Mouse (Mus musculus) heart, embryonic 13.5 days (tissue): ENCODE measurements around the gene Col7a1. TPM values are rescaled to one million over a fixed set of nuclear protein-coding genes. Genes with fewer than 3 reads are reported as not detected.

Experiments used
- ATAC-seq: fragments of 200-750 bp; cut with Nextera tagmentation; 2 replicates; pipeline ENCODE4 v1.8.0; 2017; ENCODE audit warnings: moderate TSS enrichment; ENCODE audit not compliant: insufficient number of reproducible peaks, low FRiP score, low TSS enrichment; ENCODE audit errors: extremely low read depth
- H3K27ac ChIP-seq: fragments of 300-500 bp; sonication (generic); replicated peaks from 2 replicates; pipeline ENCODE4 v1.5.1; 2015; ENCODE audit warnings: moderate library complexity, mild to moderate bottlenecking, inconsistent platforms
- H3K27me3 ChIP-seq: fragments of 300-500 bp; sonication (generic); replicated peaks from 2 replicates; pipeline ENCODE4 v1.6.1; 2015; ENCODE audit warnings: mild to moderate bottlenecking, inconsistent platforms
- H3K36me3 ChIP-seq: fragments of 300-500 bp; sonication (generic); 2 replicates; pipeline ENCODE4 v1.6.1; 2015; ENCODE audit warnings: mild to moderate bottlenecking, inconsistent platforms
- H3K4me1 ChIP-seq: fragments of 300-500 bp; sonication (generic); 2 replicates; pipeline ENCODE4 v1.6.1; 2015; ENCODE audit warnings: inconsistent platforms
- H3K4me2 ChIP-seq: fragments of 300-500 bp; sonication (generic); 2 replicates; pipeline ENCODE4 v1.6.1; 2015; ENCODE audit warnings: inconsistent platforms, mild to moderate bottlenecking, moderate library complexity
- H3K4me3 ChIP-seq: fragments of 300-500 bp; sonication (generic); 2 replicates; pipeline ENCODE4 v1.5.1; 2015; ENCODE audit warnings: moderate library complexity, mild to moderate bottlenecking, inconsistent platforms
- H3K9ac ChIP-seq: fragments of 300-500 bp; sonication (generic); 2 replicates; pipeline ENCODE4 v1.6.1; 2015; ENCODE audit warnings: inconsistent platforms, mild to moderate bottlenecking, moderate library complexity
- H3K9me3 ChIP-seq: fragments of 300-500 bp; sonication (generic); 2 replicates; pipeline ENCODE4 v1.6.1; 2016; ENCODE audit warnings: inconsistent platforms
- WGBS: fragments of 180-500 bp; shearing (Covaris S2); methylation state at CpG from one replicate; pipeline ENCODE4 v1.1.7; 2015; ENCODE audit warnings: mixed read lengths; 5-methylcytosine and 5-hydroxymethylcytosine counted together
- polyA plus RNA-seq: library from polyadenylated mRNA; unstranded; fragments of >200 nt; fragmentation: Nextera tagmentation; extraction: Ambion mirVana; gene quantifications from 2 replicates; pipeline ENCODE4 v1.2.1, GENCODE M21; 2015

Col7a1 gene
- polyA plus RNA-seq, 1 experiment from 2014 or later, result 1.3 TPM

DNA sequence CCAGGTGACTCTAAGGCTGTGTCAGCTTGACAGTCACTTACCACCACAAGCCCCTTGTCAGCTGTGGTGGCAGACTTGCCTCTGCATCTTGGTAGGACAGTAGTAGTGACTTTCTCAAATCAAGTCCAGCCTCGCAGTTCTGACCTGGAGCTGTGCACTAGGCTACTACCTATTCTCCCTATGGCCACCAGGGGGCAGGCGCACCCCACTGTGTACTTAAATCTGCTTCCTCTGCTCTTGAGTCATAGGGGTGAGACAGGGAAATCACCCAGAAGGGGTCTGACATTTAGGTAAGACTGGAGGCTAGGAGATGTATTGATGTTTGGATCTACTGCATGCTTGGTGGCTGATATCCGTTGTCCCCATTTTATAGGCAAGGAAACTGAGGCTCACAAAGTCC lies 47.3 kb downstream of the Col7a1 start:
- ATAC-seq, result no peak
- Histone ChIP-seq H3K9ac (no peak overlapping the region), H3K4me2 (no peak overlapping the region), H3K27me3 (no peaks in the 10 kb centered on the region), H3K27ac (no peak overlapping the region), H3K9me3 (no peaks in the 10 kb centered on the region), H3K4me3 (no peak overlapping the region), H3K4me1 (peaks cover 4% of the 10 kb centered on the region; the same call in 1 of the 2 replicates), H3K36me3 (no peaks in the 10 kb centered on the region)
- WGBS, result 10% methylated on average over 3 of the region's 3 CpGs

DNA sequence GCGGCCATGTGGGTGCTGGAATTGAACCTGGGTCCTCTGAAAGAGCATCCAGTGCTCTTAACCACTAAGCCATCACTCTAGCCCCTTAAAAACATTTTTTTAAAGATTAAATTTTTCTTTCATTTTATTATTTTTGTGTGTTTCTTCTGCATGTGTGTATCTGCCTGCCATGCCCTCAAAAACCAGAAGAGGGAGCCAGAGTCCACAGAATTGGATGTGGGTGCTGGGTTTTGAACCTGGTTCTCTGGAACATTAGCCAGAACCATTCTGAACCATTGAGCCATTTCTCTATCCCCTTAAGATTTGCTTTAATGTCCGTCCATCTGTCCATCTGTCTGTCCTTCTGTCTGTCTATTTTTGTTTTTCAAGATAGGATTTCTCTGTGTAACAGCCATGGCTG lies 49.8 kb downstream of the Col7a1 start:
- H3K4me1 ChIP-seq, result peaks cover 15% of the 10 kb centered on the region; the same call in 1 of the 2 replicates
- 48% methylated on average over 2 of the region's 2 CpGs for WGBS
- no peak overlapping the region for H3K4me2 ChIP-seq
- no peak for ATAC-seq
- H3K27me3 ChIP-seq, result no peaks in the 10 kb centered on the region
- no peaks in the 10 kb centered on the region for H3K36me3 ChIP-seq
- H3K27ac ChIP-seq, result no peak overlapping the region
- H3K9ac ChIP-seq, result no peak overlapping the region
- H3K9me3 ChIP-seq, result no peaks in the 10 kb centered on the region
- no peak overlapping the region for H3K4me3 ChIP-seq

DNA sequence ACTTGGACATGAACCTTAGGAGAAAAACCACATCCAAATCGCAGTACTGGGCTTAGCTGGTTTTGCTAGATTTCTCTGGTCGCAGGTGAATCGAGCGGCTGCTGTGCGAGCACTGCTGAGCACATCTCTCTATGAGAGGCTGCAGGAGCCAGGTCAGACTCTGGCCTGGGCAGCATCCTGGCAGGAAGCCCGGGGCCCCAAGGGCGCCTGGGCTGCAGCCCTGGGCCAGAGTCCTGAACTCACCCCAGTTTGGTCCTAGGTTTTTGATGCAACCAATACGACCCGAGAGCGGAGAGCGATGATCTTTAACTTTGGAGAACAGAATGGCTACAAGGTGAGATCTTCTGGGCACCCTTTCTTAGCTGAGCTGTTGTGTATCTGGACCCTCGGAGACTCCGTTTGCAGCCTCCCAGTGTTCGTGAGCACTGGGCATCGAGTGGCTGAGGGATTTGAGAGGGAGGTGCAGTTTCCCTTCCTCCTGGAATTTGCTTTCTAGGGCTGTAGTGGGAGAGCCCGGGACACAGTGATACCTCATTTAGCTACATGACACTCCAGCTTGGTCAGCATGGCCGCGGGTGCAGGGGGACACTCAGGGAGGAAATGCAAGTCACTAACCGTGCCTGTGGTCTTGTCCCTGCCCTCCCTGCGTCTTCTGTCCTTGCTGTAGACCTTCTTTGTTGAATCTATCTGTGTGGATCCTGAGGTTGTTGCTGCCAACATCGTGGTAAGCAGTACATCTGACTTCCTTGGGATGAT lies 53.8 kb downstream of the Col7a1 start:
- Histone ChIP-seq H3K9me3 (no peaks in the 10 kb centered on the region), H3K27me3 (no peaks in the 10 kb centered on the region), H3K4me3 (no peak overlapping the region), H3K4me2 (no peak overlapping the region), H3K27ac (no peak overlapping the region), H3K9ac (0 out of 2 replicates have a peak overlapping the region, but pooled peaks have one; percentile 5), H3K4me1 (peaks cover 28% of the 10 kb centered on the region), H3K36me3 (peaks cover 6% of the 10 kb centered on the region; the same call in 1 of the 2 replicates)
- ATAC-seq, result no peak
- 59% methylated on average over 21 of the region's 21 CpGs for WGBS

DNA sequence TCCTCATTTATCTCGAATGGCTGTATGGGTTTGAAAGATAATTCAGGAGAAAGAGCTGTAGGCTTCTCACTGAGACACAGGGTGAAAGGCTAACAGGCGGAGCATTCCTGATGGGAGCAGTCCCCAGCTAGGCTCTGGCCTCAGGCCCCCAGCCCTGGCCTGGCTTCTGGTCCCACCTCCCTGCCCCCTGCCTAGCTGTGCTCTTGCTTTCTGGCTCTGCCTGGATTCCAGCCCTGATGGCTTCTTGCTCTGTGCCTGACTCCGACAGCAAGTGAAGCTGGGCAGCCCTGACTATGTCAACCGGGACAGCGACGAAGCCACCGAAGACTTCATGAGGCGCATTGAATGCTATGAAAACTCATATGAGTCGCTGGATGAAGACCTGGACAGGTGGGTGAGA lies 54.7 kb downstream of the Col7a1 start:
- peaks cover 6% of the 10 kb centered on the region; the same call in 1 of the 2 replicates for H3K36me3 ChIP-seq
- peaks cover 28% of the 10 kb centered on the region for H3K4me1 ChIP-seq
- no peaks in the 10 kb centered on the region for H3K9me3 ChIP-seq
- no peak overlapping the region for H3K4me3 ChIP-seq
- no peak overlapping the region for H3K27ac ChIP-seq
- WGBS, result 76% methylated on average over 9 of the region's 9 CpGs
- H3K4me2 ChIP-seq, result no peak overlapping the region
- ATAC-seq, result no peak
- H3K9ac ChIP-seq, result no peak overlapping the region
- H3K27me3 ChIP-seq, result no peaks in the 10 kb centered on the region

DNA sequence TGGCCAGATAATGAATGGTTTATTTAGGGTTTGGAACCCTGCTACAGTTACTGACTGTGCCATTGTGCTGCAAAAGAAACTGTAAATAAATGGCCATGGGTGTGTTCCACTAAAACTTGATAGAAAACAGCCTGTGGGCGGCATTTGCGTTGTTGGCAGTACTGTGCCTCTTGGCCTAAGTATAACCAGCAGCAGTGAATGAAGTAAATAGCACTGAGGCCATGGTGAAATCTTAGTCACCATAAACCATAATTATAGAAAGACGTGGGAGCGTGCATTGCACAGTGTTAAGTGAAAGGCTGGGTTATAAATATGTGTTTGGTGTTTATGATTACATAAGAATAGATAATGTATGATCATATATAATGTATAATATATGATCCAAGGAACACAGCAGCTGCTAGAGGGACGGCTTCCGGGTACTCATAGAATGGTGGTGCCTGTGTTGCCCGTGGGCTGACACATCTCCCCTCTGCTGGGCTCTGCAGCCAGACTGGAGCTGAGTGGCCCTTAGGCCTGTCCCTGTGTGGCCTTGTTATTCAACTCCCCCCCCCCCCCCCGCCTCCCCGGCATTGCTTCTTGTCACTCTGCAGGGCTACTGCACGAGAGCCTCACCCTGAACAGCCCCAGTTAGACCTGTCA lies 55.7 kb downstream of the Col7a1 start:
- ATAC-seq, result no peak
- Histone ChIP-seq H3K27me3 (no peaks in the 10 kb centered on the region), H3K4me3 (no peak overlapping the region), H3K4me1 (peaks cover 28% of the 10 kb centered on the region), H3K9ac (0 out of 2 replicates have a peak overlapping the region, but pooled peaks have one; percentile 33), H3K9me3 (no peaks in the 10 kb centered on the region), H3K27ac (no peak overlapping the region), H3K4me2 (peak overlapping the region; percentile 53), H3K36me3 (peaks cover 6% of the 10 kb centered on the region; the same call in 1 of the 2 replicates)
- WGBS, result 58% methylated on average over 10 of the region's 10 CpGs

DNA sequence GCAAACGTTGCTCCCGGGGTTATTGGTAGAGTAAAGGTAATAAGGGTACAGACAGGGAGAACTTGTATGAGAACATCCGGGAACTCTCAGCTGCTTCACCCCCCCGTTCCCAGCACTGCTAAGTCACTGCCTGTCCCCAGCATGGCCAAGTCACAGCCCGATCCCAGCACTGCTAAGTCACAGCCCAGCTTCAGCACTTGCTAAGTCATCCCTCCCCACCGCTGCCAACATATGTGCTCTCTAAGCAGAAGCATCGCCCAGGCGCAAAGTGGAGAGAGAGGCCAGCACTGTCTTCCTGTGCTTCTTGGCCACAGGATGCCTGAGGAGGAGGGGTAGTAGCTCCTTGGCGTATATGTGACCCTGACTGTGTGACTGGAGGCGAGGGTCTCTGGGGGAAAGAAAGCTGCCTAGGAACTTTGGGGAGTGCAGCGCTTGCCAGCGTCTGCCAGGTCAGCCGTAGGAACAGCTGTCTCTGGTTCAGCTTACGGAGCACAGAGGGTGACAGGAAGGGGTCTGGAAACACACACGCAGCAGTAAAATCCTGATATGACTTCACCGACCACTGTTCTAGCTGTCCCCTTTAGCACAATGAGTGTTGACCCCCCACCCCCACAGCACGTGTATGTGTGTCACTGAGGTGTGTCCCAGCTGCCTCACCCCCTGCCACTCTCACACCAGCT lies 56.4 kb downstream of the Col7a1 start:
- no peak overlapping the region for H3K27ac ChIP-seq
- no peak overlapping the region for H3K4me3 ChIP-seq
- H3K4me2 ChIP-seq, result peak overlapping the region; percentile 53
- peaks cover 6% of the 10 kb centered on the region; the same call in 1 of the 2 replicates for H3K36me3 ChIP-seq
- WGBS, result 34% methylated on average over 17 of the region's 17 CpGs
- ATAC-seq, result no peak
- H3K9ac ChIP-seq, result peak overlapping the region; percentile 63; the same call in 1 of the 2 replicates
- no peaks in the 10 kb centered on the region for H3K9me3 ChIP-seq
- H3K4me1 ChIP-seq, result peaks cover 28% of the 10 kb centered on the region
- no peaks in the 10 kb centered on the region for H3K27me3 ChIP-seq

DNA sequence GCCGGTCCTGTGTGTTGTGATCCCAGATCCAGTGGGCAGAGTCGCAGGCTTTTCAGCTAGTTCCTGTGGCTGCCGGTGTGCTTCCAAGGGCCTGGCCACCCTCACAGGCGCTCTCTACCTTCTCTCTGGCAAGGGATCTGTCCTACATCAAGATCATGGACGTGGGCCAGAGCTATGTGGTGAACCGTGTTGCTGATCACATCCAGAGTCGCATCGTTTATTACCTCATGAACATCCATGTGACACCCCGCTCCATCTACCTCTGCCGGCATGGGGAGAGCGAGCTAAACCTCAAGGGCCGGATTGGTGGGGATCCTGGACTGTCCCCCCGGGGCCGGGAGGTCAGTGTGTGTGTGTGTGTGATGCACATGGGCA lies 56.9 kb downstream of the Col7a1 start:
- H3K27ac ChIP-seq, result no peak overlapping the region
- no peaks in the 10 kb centered on the region for H3K27me3 ChIP-seq
- peaks cover 6% of the 10 kb centered on the region; the same call in 1 of the 2 replicates for H3K36me3 ChIP-seq
- H3K9ac ChIP-seq, result no peak overlapping the region
- H3K4me1 ChIP-seq, result peaks cover 30% of the 10 kb centered on the region
- ATAC-seq, result no peak
- no peaks in the 10 kb centered on the region for H3K9me3 ChIP-seq
- no peak overlapping the region; the same call in 1 of the 2 replicates for H3K4me2 ChIP-seq
- 66% methylated on average over 14 of the region's 14 CpGs for WGBS
- H3K4me3 ChIP-seq, result no peak overlapping the region

DNA sequence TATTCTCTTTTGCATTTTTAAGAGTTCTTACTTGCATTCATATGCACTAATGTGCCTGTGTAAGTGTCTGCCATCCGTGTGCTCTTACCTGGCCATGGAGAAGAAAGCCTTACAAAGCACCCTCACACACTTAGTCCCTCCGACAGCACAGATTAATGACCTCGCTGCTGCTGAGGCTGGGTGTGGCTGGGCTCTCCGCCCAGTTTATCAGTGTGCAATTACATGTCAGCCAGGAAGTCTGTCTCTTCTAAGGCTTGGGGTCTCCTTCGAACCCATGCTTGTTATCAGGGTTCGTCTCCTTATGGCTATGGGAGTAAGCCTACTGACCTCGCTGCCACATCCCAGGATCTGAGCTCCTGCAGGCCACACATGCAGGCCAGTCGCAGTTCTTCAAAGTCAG lies 62.0 kb downstream of the Col7a1 start:
- H3K27ac ChIP-seq, result no peak overlapping the region
- ATAC-seq, result no peak
- peaks cover 6% of the 10 kb centered on the region; the same call in 1 of the 2 replicates for H3K36me3 ChIP-seq
- H3K4me2 ChIP-seq, result no peak overlapping the region
- H3K9ac ChIP-seq, result no peak overlapping the region
- peaks cover 7% of the 10 kb centered on the region; the same call in 1 of the 2 replicates for H3K4me1 ChIP-seq
- no peak overlapping the region for H3K4me3 ChIP-seq
- H3K9me3 ChIP-seq, result no peaks in the 10 kb centered on the region
- no peaks in the 10 kb centered on the region for H3K27me3 ChIP-seq
- WGBS, result 41% methylated on average over 8 of the region's 8 CpGs

DNA sequence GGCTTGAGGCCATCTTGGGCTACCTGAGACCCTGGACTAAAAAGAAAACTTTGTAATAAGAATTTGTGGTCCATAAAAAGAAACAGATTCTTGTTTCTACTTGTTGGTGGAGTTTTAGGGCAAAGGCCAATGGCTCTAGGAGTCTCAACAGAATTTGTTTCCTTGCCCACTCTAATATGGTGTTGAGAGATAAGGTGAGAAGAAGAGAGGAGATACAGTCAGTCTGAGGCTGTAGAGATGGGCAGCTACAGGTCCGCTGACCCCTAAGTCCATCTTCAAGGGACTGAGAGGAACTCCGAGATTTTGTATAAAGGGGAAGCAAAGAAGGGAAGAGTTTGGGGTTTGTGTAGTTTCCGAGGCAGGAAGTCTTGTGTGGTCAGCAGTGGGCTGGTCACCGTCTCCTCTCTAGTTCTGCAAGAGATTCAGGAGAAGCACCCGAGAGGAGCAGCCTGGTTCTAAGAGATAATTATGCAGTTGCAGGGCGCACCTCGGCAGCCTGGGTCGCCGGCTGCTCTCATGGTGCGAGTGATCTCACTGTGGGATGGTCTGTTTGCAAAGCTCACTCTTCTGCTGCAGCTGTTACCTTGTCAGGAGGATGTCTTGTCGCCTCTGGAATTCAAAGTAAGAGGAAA lies 63.7 kb downstream of the Col7a1 start:
- H3K4me1 ChIP-seq, result peaks cover 7% of the 10 kb centered on the region; the same call in 1 of the 2 replicates
- H3K4me2 ChIP-seq, result no peak overlapping the region
- H3K36me3 ChIP-seq, result no peaks in the 10 kb centered on the region
- H3K4me3 ChIP-seq, result no peak overlapping the region
- H3K9ac ChIP-seq, result no peak overlapping the region
- no peak overlapping the region for H3K27ac ChIP-seq
- H3K9me3 ChIP-seq, result no peaks in the 10 kb centered on the region
- no peaks in the 10 kb centered on the region for H3K27me3 ChIP-seq
- WGBS, result 36% methylated on average over 11 of the region's 11 CpGs
- no peak for ATAC-seq

DNA sequence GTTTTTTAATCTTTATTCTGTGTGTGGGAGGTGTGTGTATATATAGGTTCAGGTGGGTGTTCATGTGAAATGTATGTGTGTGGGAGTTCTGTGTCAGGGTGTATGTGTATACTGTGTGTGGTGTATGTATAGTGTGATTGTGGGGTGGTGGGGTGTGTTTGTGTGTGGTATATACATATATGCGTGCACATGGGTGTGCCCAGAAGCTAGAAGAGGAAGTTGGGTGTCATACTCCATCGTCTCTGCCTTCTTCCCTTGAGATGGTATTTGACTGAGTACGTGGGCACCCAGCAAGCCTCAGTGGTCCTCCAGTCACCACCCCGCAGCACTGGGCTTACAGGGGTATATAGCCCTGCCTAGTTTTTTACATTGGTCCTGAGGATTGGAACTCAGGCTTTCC lies 68.0 kb downstream of the Col7a1 start:
- H3K27ac ChIP-seq, result no peak overlapping the region
- WGBS, result 83% methylated on average over 4 of the region's 4 CpGs
- H3K36me3 ChIP-seq, result no peaks in the 10 kb centered on the region
- no peak overlapping the region for H3K4me3 ChIP-seq
- ATAC-seq, result no peak
- H3K9me3 ChIP-seq, result no peaks in the 10 kb centered on the region
- H3K4me1 ChIP-seq, result no peaks in the 10 kb centered on the region
- no peaks in the 10 kb centered on the region for H3K27me3 ChIP-seq
- H3K4me2 ChIP-seq, result no peak overlapping the region
- H3K9ac ChIP-seq, result no peak overlapping the region
